Mouse (Mus musculus): ENCODE results near the gene Tgm4. TPM values are rescaled to one million over a fixed set of nuclear protein-coding genes. Genes with fewer than 3 reads are reported as not detected.

Tgm4 gene
- polyA plus RNA-seq (2014; fragmentation: Illumina TruSeq; extraction: RNeasy Lipid Tissue Mini Kit (QIAGEN cat#74804); ENCODE audit: low read depth, low replicate concordance) = 0.78 TPM

GRCm38 (mm10) chr9:123034426-123034825, at the start of gene Tgm4:
Gene Tgm4 (plus strand): TSS chr9:123034726.

GRCm38 (mm10) chr9:123020995-123021631, 13.4 kb upstream of the Tgm4 start, which contains the start of gene Tmem42:
Gene Tmem42 (plus strand): TSS chr9:123021326.

GRCm38 (mm10) chr9:123112805-123113521, 78.4 kb downstream of the Tgm4 start, which contains the start of the genes Zdhhc3 and Exosc7:
Gene Zdhhc3 (minus strand): TSS chr9:123113205.
Gene Exosc7 (plus strand): TSS chr9:123113215.

Other genes starting within 250 kb of the Tgm4 start
- 20.8 TPM for gene Tcaim, start 229.2 kb upstream of the Tgm4 start, polyA plus RNA-seq (2014; fragmentation: Illumina TruSeq; extraction: RNeasy Lipid Tissue Mini Kit (QIAGEN cat#74804); ENCODE audit: low read depth, low replicate concordance)
- gene Gm35549, start 190.7 kb upstream of the Tgm4 start, polyA plus RNA-seq (2014; fragmentation: Illumina TruSeq; extraction: RNeasy Lipid Tissue Mini Kit (QIAGEN cat#74804); ENCODE audit: low read depth, low replicate concordance) = 15.5 TPM
- gene Zfp445, start 168.7 kb upstream of the Tgm4 start, polyA plus RNA-seq (2014; fragmentation: Illumina TruSeq; extraction: RNeasy Lipid Tissue Mini Kit (QIAGEN cat#74804); ENCODE audit: low read depth, low replicate concordance) = 74.9 TPM
- gene Zkscan7, start 149.0 kb upstream of the Tgm4 start, polyA plus RNA-seq (2014; fragmentation: Illumina TruSeq; extraction: RNeasy Lipid Tissue Mini Kit (QIAGEN cat#74804); ENCODE audit: low read depth, low replicate concordance) = 42.2 TPM
- gene Zfp105, start 111.7 kb upstream of the Tgm4 start, polyA plus RNA-seq (2014; fragmentation: Illumina TruSeq; extraction: RNeasy Lipid Tissue Mini Kit (QIAGEN cat#74804); ENCODE audit: low read depth, low replicate concordance) = 106 TPM
- gene 1110059G10Rik, start 83.7 kb upstream of the Tgm4 start, polyA plus RNA-seq (2014; fragmentation: Illumina TruSeq; extraction: RNeasy Lipid Tissue Mini Kit (QIAGEN cat#74804); ENCODE audit: low read depth, low replicate concordance) = 27.7 TPM
- gene Kif15, start 83.7 kb upstream of the Tgm4 start, polyA plus RNA-seq (2014; fragmentation: Illumina TruSeq; extraction: RNeasy Lipid Tissue Mini Kit (QIAGEN cat#74804); ENCODE audit: low read depth, low replicate concordance) = 134 TPM
- gene Tmem42, start 13.4 kb upstream of the Tgm4 start, polyA plus RNA-seq (2014; fragmentation: Illumina TruSeq; extraction: RNeasy Lipid Tissue Mini Kit (QIAGEN cat#74804); ENCODE audit: low read depth, low replicate concordance) = 6.3 TPM
- gene Zdhhc3, start 78.5 kb downstream of the Tgm4 start, polyA plus RNA-seq (2014; fragmentation: Illumina TruSeq; extraction: RNeasy Lipid Tissue Mini Kit (QIAGEN cat#74804); ENCODE audit: low read depth, low replicate concordance) = 8.1 TPM
- 7.4 TPM for gene Exosc7, start 78.5 kb downstream of the Tgm4 start, polyA plus RNA-seq (2014; fragmentation: Illumina TruSeq; extraction: RNeasy Lipid Tissue Mini Kit (QIAGEN cat#74804); ENCODE audit: low read depth, low replicate concordance)
- gene Clec3b, start 116.2 kb downstream of the Tgm4 start, polyA plus RNA-seq (2014; fragmentation: Illumina TruSeq; extraction: RNeasy Lipid Tissue Mini Kit (QIAGEN cat#74804); ENCODE audit: low read depth, low replicate concordance) = not detected
- 0.15 TPM for gene Cdcp1, start 181.3 kb downstream of the Tgm4 start, polyA plus RNA-seq (2014; fragmentation: Illumina TruSeq; extraction: RNeasy Lipid Tissue Mini Kit (QIAGEN cat#74804); ENCODE audit: low read depth, low replicate concordance)
- gene Tmem158, start 226.0 kb downstream of the Tgm4 start, polyA plus RNA-seq (2014; fragmentation: Illumina TruSeq; extraction: RNeasy Lipid Tissue Mini Kit (QIAGEN cat#74804); ENCODE audit: low read depth, low replicate concordance) = not detected

All from testis, adult 10 weeks (tissue).